Mouse (Mus musculus) gastrocnemius, adult 2 months (tissue): Measurements from ENCODE around the gene Gm44965. TPM values are rescaled to one million over a fixed set of nuclear protein-coding genes. Genes with fewer than 3 reads are reported as not detected.

Experiments used
- DNase-seq: peaks from one replicate; pipeline ENCODE4 v3.0.0; 2022
- H3K27ac ChIP-seq: fragments of 200-600 bp; 2 replicates; pipeline ENCODE4 v1.8.1; 2022; ENCODE audit warnings: mild to moderate bottlenecking
- H3K4me3 ChIP-seq: fragments of 200-600 bp; 2 replicates; pipeline ENCODE4 v1.8.1; 2022; ENCODE audit warnings: mild to moderate bottlenecking, moderate library complexity
- CTCF ChIP-seq: fragments of 200-600 bp; IDR thresholded peaks from 2 replicates; pipeline ENCODE4 v1.8.1; 2022; ENCODE audit warnings: antibody characterized with exemption, mild to moderate bottlenecking, moderate library complexity
- intact Hi-C: fragments of 180-260 bp; cut with DNase I; formaldehyde crosslinking; loops from one replicate; pipeline ENCODE4 v1.15.1; 2025
- total RNA-seq, 2 experiments: library from RNA; stranded (reverse); gene quantifications; 2 replicates each; pipeline ENCODE4 v1.2.3; 2021

Gm44965 gene
- total RNA-seq, 2 experiments from 2014 or later = not detected

GRCm38 (mm10) chr6:48589194-48589750, 4.5 kb upstream of the Gm44965 start, which contains the start of gene Gm45021:
Gene Gm45021 (plus strand): TSS chr6:48589610.
- Histone ChIP-seq H3K4me3 (no peak within 1 kb of the TSS), H3K27ac (peak within 1 kb of the TSS; percentile 81)
- intact Hi-C loops = no loop called here
- TF ChIP-seq CTCF = no peak
- DNase-seq = peak; percentile 55

GRCm38 (mm10) chr6:48591221-48591845, 2.4 kb upstream of the Gm44965 start:
- peak overlapping the region; percentile 31; the same call in 1 of the 2 replicates for H3K27ac ChIP-seq
- no peak for TF ChIP-seq CTCF
- H3K4me3 ChIP-seq = no peak overlapping the region
- intact Hi-C loops = no loop called here
- no peak for DNase-seq

GRCm38 (mm10) chr6:48591871-48592270, 1.9 kb upstream of the Gm44965 start:
- TF ChIP-seq CTCF = no peak
- Histone ChIP-seq H3K27ac (peak overlapping the region; percentile 31; the same call in 1 of the 2 replicates), H3K4me3 (no peak overlapping the region)
- intact Hi-C loops = loop anchor here (2.0 kb wide), 1 partner anchor 37 kb away; the partner anchor contains the start of gene Lrrc61
- DNase-seq = no peak

- intact Hi-C loops = no loop called here
- H3K4me3 ChIP-seq = peak overlapping the region; percentile 79
- DNase-seq = no peak
- H3K27ac ChIP-seq = peak overlapping the region; percentile 97
- no peak for TF ChIP-seq CTCF
Observed at GRCm38 (mm10) chr6:48594043-48594738, 450 bp downstream of the Gm44965 start.

GRCm38 (mm10) chr6:48595278-48595677, 1.5 kb downstream of the Gm44965 start:
- peak overlapping the region; percentile 79 for H3K4me3 ChIP-seq
- H3K27ac ChIP-seq = peak overlapping the region; percentile 97
- DNase-seq = peak; percentile 54
- intact Hi-C loops = no loop called here
- TF ChIP-seq CTCF = no peak

GRCm38 (mm10) chr6:48596545-48597232, 2.9 kb downstream of the Gm44965 start:
- no peak for TF ChIP-seq CTCF
- DNase-seq = no peak
- H3K4me3 ChIP-seq = no peak overlapping the region
- intact Hi-C loops = no loop called here
- no peak overlapping the region for H3K27ac ChIP-seq

- intact Hi-C loops = no loop called here
Observed at GRCm38 (mm10) chr6:48597233-48597625, 3.5 kb downstream of the Gm44965 start.

GRCm38 (mm10) chr6:48600594-48600993, 6.9 kb downstream of the Gm44965 start:
- TF ChIP-seq CTCF = no peak
- H3K4me3 ChIP-seq = no peak overlapping the region
- peak overlapping the region; percentile 96; the same call in 1 of the 2 replicates for H3K27ac ChIP-seq
- no peak for DNase-seq
- intact Hi-C loops = no loop called here

More at GRCm38 (mm10) chr6:48597233-48597625, 3.5 kb downstream of the Gm44965 start:
- H3K27ac ChIP-seq = no peak overlapping the region
- no peak for DNase-seq
- H3K4me3 ChIP-seq = no peak overlapping the region
- TF ChIP-seq CTCF = no peak

- Histone ChIP-seq H3K4me3 (peak within 1 kb of the TSS; percentile 78), H3K27ac (peak within 1 kb of the TSS; percentile 96)
- intact Hi-C loops = no loop called here
- peak; percentile 99 for DNase-seq
- no peak for TF ChIP-seq CTCF
Observed at GRCm38 (mm10) chr6:48601271-48602079, 7.7 kb downstream of the Gm44965 start, which contains the start of gene Zfp775. Gene Zfp775 (plus strand): TSS chr6:48602063.

GRCm38 (mm10) chr6:48602080-48602741, 8.5 kb downstream of the Gm44965 start:
- peak overlapping the region; percentile 96 for H3K27ac ChIP-seq
- H3K4me3 ChIP-seq = peak overlapping the region; percentile 78
- intact Hi-C loops = no loop called here
- peak; percentile 58 for DNase-seq
- no peak for TF ChIP-seq CTCF

- no peak for TF ChIP-seq CTCF
- Histone ChIP-seq H3K27ac (no peak overlapping the region), H3K4me3 (no peak overlapping the region)
- DNase-seq = no peak
- intact Hi-C loops = no loop called here
Observed at GRCm38 (mm10) chr6:48608124-48608523, 14.4 kb downstream of the Gm44965 start.
